Comparison of ENCODE assay signal across 11 mouse cellular contexts in genomic region chr6:85017011-85017410, GRCm38 (mm10). TPM values are rescaled to one million over a fixed set of nuclear protein-coding genes. Genes with fewer than 3 reads are reported as not detected.
A peak's percentile ranks its signal among the peaks of the same experiment; 100 is the strongest.
DNase-seq lines count a peak whose midpoint lies in the region; ATAC-seq lines count a peak whose summit lies in the region.
"Had no signal": no experiment of that assay in that cellular context is flagged by ENCODE, and none has a peak within 500 bp of the region (broad histone marks: within the 10 kb centered on the region; RNA-seq: fewer than 3 reads in every experiment).

No protein-coding gene starts in this region.

- no peak for ATAC-seq in CD4-positive, CD25-positive, alpha-beta regulatory T cell, adult 4 months

- DNase-seq in CD4-positive, CD25-positive, alpha-beta regulatory T cell, adult 2 months (ENCODE audit: low read depth, low spot score) = peak; percentile 35
- DNase-seq in kidney, adult 9 months = peak; percentile 48
- DNase-seq in kidney, postnatal 14 days = no peak
- DNase-seq in A20 (ENCODE audit: low read depth, low spot score) = peak; percentile 52
- peak; percentile 55 for DNase-seq in embryo, embryonic 11 days
- DNase-seq in cerebellum, postnatal 36 days = no peak
- DNase-seq in right cerebral cortex, postnatal 36 days (ENCODE audit: low spot score in 2 of 2) = no peak
- DNase-seq: spleen, adult 18-20 months; thymus, postnatal 4 days had no signal

RNA-seq across cellular contexts. Expression of gene Exoc6b, which starts 52.3 kb away (rescaled TPM):
- 10 to 100 TPM; 12.6 to 14.9 TPM for polyA plus RNA-seq in CD4-positive, CD25-positive, alpha-beta regulatory T cell, adult 4 months (2017; shearing (Covaris generic))
- polyA plus RNA-seq: erythroblast, embryonic 14.5 days had no signal

Comparison
In these comparisons a context has a peak if more than half of its experiments do, and no peak if none do; other contexts are left out.
1. DNase-seq: peak in CD4-positive, CD25-positive, alpha-beta regulatory T cell, adult 2 months (single experiment), kidney, adult 9 months (single experiment), A20 (single experiment) and embryo, embryonic 11 days (single experiment); none in kidney, postnatal 14 days (single experiment), cerebellum, postnatal 36 days (0 of 2) and right cerebral cortex, postnatal 36 days (0 of 2).